Mouse (Mus musculus) layer of hippocampus, adult 2 months (tissue): Measurements from ENCODE around the gene Magea8. TPM values are rescaled to one million over a fixed set of nuclear protein-coding genes. Genes with fewer than 3 reads are reported as not detected.
"Not testable (repeated sequence)": the region's sequence is repeated elsewhere in the genome, so short reads cannot be mapped to it uniquely, and the experiment has no call there.

Source experiments
- DNase-seq, 2 experiments: peaks; one replicate each; pipeline ENCODE4 v3.0.0; 2022; ENCODE audit warnings: low spot score in 2 of 2
- H3K27ac ChIP-seq: fragments of 200-600 bp; 2 replicates; pipeline ENCODE4 v1.8.1; 2022
- H3K4me3 ChIP-seq: fragments of 200-600 bp; 2 replicates; pipeline ENCODE4 v1.8.1; 2022; ENCODE audit warnings: mild to moderate bottlenecking
- long read RNA-seq, 2 experiments: library from polyadenylated mRNA; stranded (forward); transcript quantifications; one replicate each; pipeline ENCODE4 v2.0.0; 2021; ENCODE audit warnings: borderline mapping rate in 2 of 2
- total RNA-seq, 2 experiments: library from RNA; stranded (reverse); gene quantifications; 2 replicates each; pipeline ENCODE4 v1.2.3; 2021

The Magea8 gene
- total RNA-seq = not detected
- long read RNA-seq, experiment 1 = 0 reads
- long read RNA-seq, experiment 2 = 0 reads

DNA sequence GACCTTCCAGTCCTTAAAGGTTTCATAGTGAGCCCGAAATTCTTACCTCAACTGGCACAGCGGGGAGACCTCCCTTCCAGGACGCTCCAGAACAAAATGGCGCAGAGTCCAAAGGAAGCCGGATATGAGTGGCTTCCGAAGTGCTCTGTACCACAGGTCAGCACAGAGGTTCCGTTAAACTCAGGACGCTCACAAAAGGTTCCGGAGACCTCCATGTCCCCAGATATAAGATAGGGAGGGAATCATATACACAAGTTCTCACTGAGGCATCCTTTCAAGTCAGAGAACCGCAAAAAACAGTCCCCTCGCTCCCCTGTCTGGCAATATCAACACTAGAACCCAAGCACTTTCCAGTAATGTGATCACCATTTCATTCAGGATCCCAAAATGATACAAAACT is at the start of gene Magea8:
Gene Magea8, minus strand, starts transcription at position 101 of the 400 bp plus-strand sequence.
- not testable (repeated sequence) for DNase-seq, H3K4me3 ChIP-seq, H3K27ac ChIP-seq

DNA sequence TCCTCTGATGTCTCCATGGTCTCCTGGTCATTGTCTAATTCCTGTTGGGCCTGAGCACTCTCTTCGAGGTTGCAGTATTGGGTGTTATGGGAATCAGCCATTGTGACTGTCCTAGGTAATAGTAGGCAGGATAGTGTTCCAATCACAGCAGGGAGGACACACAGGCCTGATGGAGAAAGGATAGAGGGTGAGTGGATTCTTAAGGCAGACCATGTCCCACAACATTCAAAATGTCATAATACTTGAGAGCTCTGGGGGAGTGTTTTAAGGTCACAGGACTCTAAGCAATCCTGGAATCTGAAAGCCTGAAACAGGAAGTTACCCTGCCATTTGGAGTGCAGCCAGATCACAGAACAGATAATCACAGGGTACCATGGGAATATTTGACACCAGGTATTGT is 46.2 kb downstream of the Magea8 start, which contains the start of gene Magea3:
Gene Magea3, minus strand, starts transcription at position 101 of the 400 bp plus-strand sequence.
- H3K27ac ChIP-seq, H3K4me3 ChIP-seq, DNase-seq: not testable (repeated sequence)

DNA sequence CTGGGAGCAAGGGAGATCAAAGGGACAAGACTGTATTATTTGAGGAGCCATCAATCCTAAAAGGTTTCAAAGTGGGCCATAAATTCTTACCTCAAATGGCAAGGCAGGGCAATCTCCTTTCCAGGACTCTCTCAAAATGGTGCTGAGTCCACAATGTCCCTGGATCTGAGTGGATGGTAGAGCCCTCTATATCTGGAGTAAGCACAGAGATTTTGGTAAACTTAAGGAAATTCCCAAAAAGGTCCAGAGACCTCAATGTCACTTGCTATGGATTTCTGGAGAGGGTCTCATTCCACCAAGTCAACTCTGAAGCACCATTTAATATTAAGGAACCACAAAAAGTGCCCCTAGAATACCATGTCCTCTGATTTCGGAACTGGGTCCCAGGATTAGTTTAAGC is 59.8 kb downstream of the Magea8 start, which contains the start of gene Magea6:
Gene Magea6, minus strand, starts transcription at position 101 of the 400 bp plus-strand sequence.
- DNase-seq, H3K4me3 ChIP-seq, H3K27ac ChIP-seq: not testable (repeated sequence)

Other genes with a start within 250 kb of the Magea8 start
- gene Cldn34b1, start 105.6 kb downstream of the Magea8 start, total RNA-seq = not detected
- not detected for gene Magea6, start 59.9 kb downstream of the Magea8 start, total RNA-seq
- not detected for gene Magea3, start 46.3 kb downstream of the Magea8 start, total RNA-seq
- not detected for gene Magea5, start 67.3 kb upstream of the Magea8 start, total RNA-seq
- gene Magea1, start 93.9 kb upstream of the Magea8 start, total RNA-seq = not detected
- not detected for gene Magea2, start 97.8 kb upstream of the Magea8 start, total RNA-seq
- gene Cldn34b2, start 132.6 kb upstream of the Magea8 start, total RNA-seq = not detected
- gene Sat1, start 220.6 kb upstream of the Magea8 start, total RNA-seq = 10 to 100 TPM; 59.7 to 63.0 TPM